Mouse (Mus musculus): Measurements from ENCODE around the gene Kank2.

DNA sequence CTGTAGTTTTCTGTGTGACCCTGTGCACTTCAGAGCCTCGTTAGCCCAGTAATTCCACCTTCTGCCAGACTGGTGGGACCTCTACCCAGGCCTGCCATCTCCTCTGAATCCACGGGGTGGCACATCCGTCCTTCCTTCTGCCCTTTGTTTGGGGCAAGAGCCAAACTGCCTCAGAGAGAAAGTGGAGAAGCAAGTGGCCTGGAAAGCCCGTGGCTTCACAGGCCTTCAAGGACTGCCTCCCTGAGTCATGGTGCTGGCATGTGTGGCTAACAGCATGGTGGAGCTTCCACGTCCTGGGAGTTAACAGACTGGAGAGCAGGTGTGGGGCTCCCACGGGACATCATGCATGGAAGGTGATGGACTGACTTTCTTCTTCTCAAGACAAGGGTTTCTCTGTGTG, 47.2 kb downstream of the Kank2 start:
- TF ChIP-seq CTCF (IDR thresholded peaks at IDR 0.05; ENCODE audit: low read depth) (peak; percentile 64), EP300 (IDR thresholded peaks at IDR 0.05; ENCODE audit: low read depth) (no peak)
